Mouse (Mus musculus) intestine, embryonic 16.5 days (tissue): ENCODE data around the gene Agpat3. TPM values are rescaled to one million over a fixed set of nuclear protein-coding genes. Genes with fewer than 3 reads are reported as not detected.

Experiments
- ATAC-seq: fragments of 200-750 bp; cut with Nextera tagmentation; 2 replicates; pipeline ENCODE4 v1.8.0; 2017; ENCODE audit warnings: moderate TSS enrichment, moderate library complexity
- H3K27ac ChIP-seq: fragments of 300-500 bp; sonication (generic); 2 replicates; pipeline ENCODE4 v1.5.1; 2014; ENCODE audit warnings: mild to moderate bottlenecking, low read length
- H3K27me3 ChIP-seq: fragments of 300-500 bp; sonication (generic); replicated peaks from 2 replicates; pipeline ENCODE4 v1.6.1; 2014; ENCODE audit warnings: low read length, control low read depth, mixed read lengths; ENCODE audit not compliant: control insufficient read depth, insufficient read depth
- H3K36me3 ChIP-seq: fragments of 300-500 bp; sonication (generic); 2 replicates; pipeline ENCODE4 v1.6.1; 2014; ENCODE audit warnings: low read length, control low read depth; ENCODE audit not compliant: control insufficient read depth, insufficient read depth
- H3K4me1 ChIP-seq: fragments of 300-500 bp; sonication (generic); 2 replicates; pipeline ENCODE4 v1.6.1; 2014; ENCODE audit warnings: low read length, control low read depth, mixed read lengths; ENCODE audit not compliant: control insufficient read depth, insufficient read depth
- H3K4me2 ChIP-seq: fragments of 300-500 bp; sonication (generic); 2 replicates; pipeline ENCODE4 v1.6.1; 2014; ENCODE audit warnings: low read depth, low read length, control low read depth
- H3K4me3 ChIP-seq: fragments of 300-500 bp; sonication (generic); 2 replicates; pipeline ENCODE4 v1.5.1; 2014; ENCODE audit warnings: mild to moderate bottlenecking, low read length
- H3K9ac ChIP-seq: fragments of 300-500 bp; sonication (generic); 2 replicates; pipeline ENCODE4 v1.6.1; 2014; ENCODE audit warnings: low read depth, low read length
- H3K9me3 ChIP-seq: fragments of 300-500 bp; sonication (generic); 2 replicates; pipeline ENCODE4 v1.6.1; 2016; ENCODE audit warnings: low read length, control low read depth; ENCODE audit not compliant: control insufficient read depth
- WGBS: fragments of 180-500 bp; shearing (Covaris S2); extraction: QIAGEN DNeasy Blood & Tissue Kit; methylation state at CpG from one replicate; pipeline ENCODE4 v1.1.7; 2014; 5-methylcytosine and 5-hydroxymethylcytosine counted together
- polyA plus RNA-seq: library from polyadenylated mRNA; unstranded; fragments of >200 nt; fragmentation: Nextera tagmentation; extraction: Ambion mirVana; gene quantifications from 2 replicates; pipeline ENCODE4 v1.2.1, GENCODE M21; 2015

Gene Agpat3
- polyA plus RNA-seq, 1 experiment from 2014 or later, result 30.0 TPM

GRCm38 (mm10) chr10:78308617-78309016 lies 43.7 kb downstream of the Agpat3 start:
- no peak for ATAC-seq

GRCm38 (mm10) chr10:78307391-78307790 lies 44.9 kb downstream of the Agpat3 start:
- Histone ChIP-seq H3K4me2 (no peak overlapping the region), H3K27ac (no peak overlapping the region), H3K36me3 (no peaks in the 10 kb centered on the region), H3K4me1 (peaks cover 21% of the 10 kb centered on the region), H3K27me3 (no peaks in the 10 kb centered on the region), H3K4me3 (no peak overlapping the region), H3K9me3 (no peaks in the 10 kb centered on the region), H3K9ac (no peak overlapping the region)
- ATAC-seq, result no peak
- 85% methylated on average over 3 of the region's 3 CpGs for WGBS

More at GRCm38 (mm10) chr10:78308617-78309016, 43.7 kb downstream of the Agpat3 start:
- H3K36me3 ChIP-seq, result no peaks in the 10 kb centered on the region
- no peak overlapping the region for H3K4me3 ChIP-seq
- no peaks in the 10 kb centered on the region for H3K27me3 ChIP-seq
- H3K4me2 ChIP-seq, result no peak overlapping the region
- H3K9me3 ChIP-seq, result no peaks in the 10 kb centered on the region
- peaks cover 24% of the 10 kb centered on the region for H3K4me1 ChIP-seq
- H3K9ac ChIP-seq, result no peak overlapping the region
- H3K27ac ChIP-seq, result no peak overlapping the region
- WGBS, result 37% methylated on average over 2 of the region's 2 CpGs

GRCm38 (mm10) chr10:78306027-78306426 lies 46.3 kb downstream of the Agpat3 start:
- no peak overlapping the region for H3K4me3 ChIP-seq
- WGBS, result 64% methylated on average over 4 of the region's 4 CpGs
- no peak for ATAC-seq

GRCm38 (mm10) chr10:78304996-78305395 lies 47.3 kb downstream of the Agpat3 start:
- Histone ChIP-seq H3K27ac (no peak overlapping the region), H3K36me3 (no peaks in the 10 kb centered on the region), H3K4me3 (no peak overlapping the region), H3K27me3 (no peaks in the 10 kb centered on the region), H3K9me3 (no peaks in the 10 kb centered on the region), H3K4me2 (no peak overlapping the region), H3K9ac (no peak overlapping the region), H3K4me1 (peaks cover 8% of the 10 kb centered on the region; the same call in 1 of the 2 replicates)
- no peak for ATAC-seq
- 59% methylated on average over 3 of the region's 3 CpGs for WGBS

More at GRCm38 (mm10) chr10:78306027-78306426, 46.3 kb downstream of the Agpat3 start:
- Histone ChIP-seq H3K27ac (no peak overlapping the region), H3K27me3 (no peaks in the 10 kb centered on the region), H3K9me3 (no peaks in the 10 kb centered on the region), H3K4me2 (no peak overlapping the region), H3K4me1 (peaks cover 9% of the 10 kb centered on the region; the same call in 1 of the 2 replicates), H3K36me3 (no peaks in the 10 kb centered on the region), H3K9ac (no peak overlapping the region)

- ATAC-seq, result peak; percentile 86
- Histone ChIP-seq H3K9me3 (no peaks in the 10 kb centered on the region), H3K27me3 (no peaks in the 10 kb centered on the region), H3K4me1 (peaks cover 3% of the 10 kb centered on the region; the same call in 1 of the 2 replicates), H3K9ac (no peak overlapping the region), H3K27ac (0 out of 2 replicates have a peak overlapping the region, but pooled peaks have one; percentile 0), H3K36me3 (no peaks in the 10 kb centered on the region), H3K4me2 (no peak overlapping the region), H3K4me3 (no peak overlapping the region)
- WGBS, result 60% methylated on average over 7 of the region's 7 CpGs
Measured at GRCm38 (mm10) chr10:78303675-78304074, 48.6 kb downstream of the Agpat3 start.

GRCm38 (mm10) chr10:78300061-78300460 lies 52.2 kb downstream of the Agpat3 start:
- Histone ChIP-seq H3K4me1 (no peaks in the 10 kb centered on the region; the same call in 1 of the 2 replicates), H3K36me3 (no peaks in the 10 kb centered on the region), H3K4me3 (no peak overlapping the region), H3K4me2 (no peak overlapping the region), H3K27ac (no peak overlapping the region), H3K9me3 (no peaks in the 10 kb centered on the region), H3K9ac (no peak overlapping the region), H3K27me3 (no peaks in the 10 kb centered on the region)
- ATAC-seq, result no peak
- WGBS, result 89% methylated on average over 4 of the region's 4 CpGs

GRCm38 (mm10) chr10:78298651-78299644 lies 53.3 kb downstream of the Agpat3 start:
- 87% methylated on average over 8 of the region's 8 CpGs for WGBS
- Histone ChIP-seq H3K4me3 (no peak overlapping the region), H3K4me2 (no peak overlapping the region), H3K9me3 (no peaks in the 10 kb centered on the region), H3K4me1 (no peaks in the 10 kb centered on the region; the same call in 1 of the 2 replicates), H3K9ac (no peak overlapping the region), H3K27me3 (no peaks in the 10 kb centered on the region), H3K27ac (no peak overlapping the region; the same call in 1 of the 2 replicates), H3K36me3 (no peaks in the 10 kb centered on the region)
- ATAC-seq, result no peak

GRCm38 (mm10) chr10:78297576-78298484 lies 54.5 kb downstream of the Agpat3 start:
- H3K9me3 ChIP-seq, result no peaks in the 10 kb centered on the region
- no peak overlapping the region for H3K4me3 ChIP-seq
- peaks cover 8% of the 10 kb centered on the region for H3K4me1 ChIP-seq
- H3K27ac ChIP-seq, result peak overlapping the region; percentile 33; the same call in 1 of the 2 replicates
- 73% methylated on average over 15 of the region's 15 CpGs for WGBS
- no peak overlapping the region for H3K4me2 ChIP-seq
- no peak overlapping the region for H3K9ac ChIP-seq
- no peaks in the 10 kb centered on the region for H3K27me3 ChIP-seq
- ATAC-seq, result peak; percentile 71
- H3K36me3 ChIP-seq, result no peaks in the 10 kb centered on the region

- no peaks in the 10 kb centered on the region for H3K27me3 ChIP-seq
- WGBS, result 73% methylated on average over 4 of the region's 4 CpGs
- H3K4me2 ChIP-seq, result no peak overlapping the region
- no peaks in the 10 kb centered on the region for H3K36me3 ChIP-seq
- no peak for ATAC-seq
- no peaks in the 10 kb centered on the region for H3K9me3 ChIP-seq
- H3K27ac ChIP-seq, result no peak overlapping the region
- peaks cover 8% of the 10 kb centered on the region for H3K4me1 ChIP-seq
- H3K4me3 ChIP-seq, result no peak overlapping the region
- H3K9ac ChIP-seq, result no peak overlapping the region
Measured at GRCm38 (mm10) chr10:78296980-78297379, 55.3 kb downstream of the Agpat3 start.
